Mouse (Mus musculus) testis, adult 2 months (tissue): ENCODE results near the gene Tusc2.

Source experiments
- CTCF ChIP-seq: fragments of 200-500 bp; IDR thresholded peaks from 2 replicates; pipeline ENCODE4 v1.5.1; 2012; ENCODE audit warnings: low read depth, mild to moderate bottlenecking, inconsistent platforms, low read length, moderate library complexity; ENCODE audit not compliant: control insufficient read depth, insufficient read depth, insufficient replicate concordance
- POLR2A ChIP-seq: fragments of 200-500 bp; IDR thresholded peaks from 2 replicates; pipeline ENCODE4 v1.6.1; 2012; ENCODE audit warnings: low read depth, mild to moderate bottlenecking, inconsistent platforms, low read length, moderate library complexity; ENCODE audit not compliant: control insufficient read depth

DNA sequence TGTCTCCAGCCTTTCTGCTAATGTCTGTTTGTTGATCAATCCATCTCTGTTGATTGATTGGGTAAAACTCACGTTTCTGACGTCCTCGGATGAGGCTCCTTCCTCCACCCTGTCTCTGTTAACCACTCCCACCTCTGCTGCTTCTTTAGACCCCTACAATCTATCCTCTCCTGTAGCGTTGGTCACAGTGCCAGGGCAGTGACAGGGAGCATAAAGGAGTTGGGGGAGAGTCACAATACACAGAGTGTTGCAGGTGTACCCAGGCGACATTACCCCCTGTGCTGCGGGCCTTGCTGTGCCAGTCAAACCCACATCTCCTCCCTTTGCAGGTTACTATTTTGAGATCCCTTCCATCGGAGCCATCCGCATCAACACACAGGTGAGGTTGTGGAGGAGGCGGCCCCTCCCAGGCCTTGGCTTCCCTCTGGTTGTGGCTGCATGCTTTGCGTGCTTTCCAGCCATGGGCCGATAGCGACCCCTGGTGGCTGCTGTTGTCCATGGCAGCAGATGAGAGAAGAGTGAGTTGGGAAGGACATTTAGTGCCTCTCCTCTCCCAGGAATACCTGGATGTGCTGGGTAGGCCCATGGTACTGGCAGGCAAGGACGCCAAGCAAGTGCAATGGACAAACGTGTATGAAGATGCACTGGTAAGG lies 48.6 kb upstream of the Tusc2 start:
- TF ChIP-seq CTCF: peak; percentile 97
- no peak for TF ChIP-seq POLR2A
